Comparison of ENCODE assay signal across 8 mouse cellular contexts in genomic region chr3:19953865-19954264, GRCm38 (mm10). TPM values are rescaled to one million over a fixed set of nuclear protein-coding genes. Genes with fewer than 3 reads are reported as not detected.
DNase-seq lines count a peak whose midpoint lies in the region; ATAC-seq lines count a peak whose summit lies in the region.

No protein-coding gene starts in this region.

- no peaks in the 10 kb centered on the region for H3K27me3 ChIP-seq in hindbrain, embryonic 15.5 days
- no peaks in the 10 kb centered on the region for H3K27me3 ChIP-seq in midbrain, embryonic 14.5 days (ENCODE audit: control insufficient read depth, insufficient read depth, low read length)

- no peaks in the 10 kb centered on the region for H3K36me3 ChIP-seq in hindbrain, embryonic 15.5 days
- no peaks in the 10 kb centered on the region for H3K36me3 ChIP-seq in midbrain, embryonic 14.5 days (ENCODE audit: control insufficient read depth, insufficient read depth, low read length)

- DNase-seq in cerebellum, adult 9-11 months, result peak; percentile 4
- peak; percentile 6 to 21 for DNase-seq in cerebellum, postnatal 14 days
- DNase-seq in gastrocnemius, postnatal 14 days, result peak; percentile 52
- DNase-seq in liver, result peak; percentile 30
- peak; percentile 35 for DNase-seq in midbrain, embryonic 14.5 days

- intact Hi-C loops in gastrocnemius, postnatal 14 days (cut with DNase I; ENCODE audit: low total_unique reads), result no loop called here

- H3K4me3 ChIP-seq in hindbrain, embryonic 15.5 days, result no peak overlapping the region
- H3K4me3 ChIP-seq in midbrain, embryonic 14.5 days (replicated peaks; ENCODE audit: low read depth, low read length), result no peak overlapping the region

- ATAC-seq in cerebellum, adult (ENCODE audit: insufficient number of reproducible peaks, low FRiP score, low TSS enrichment), result no peak
- peak; percentile 88 for ATAC-seq in hindbrain, embryonic 15.5 days (ENCODE audit: low FRiP score, low read depth)
- no peak for ATAC-seq in midbrain, embryonic 14.5 days (ENCODE audit: low FRiP score, low TSS enrichment)
- no peak for ATAC-seq in monocyte, adult 5-6 weeks (replicated peaks; ENCODE audit: insufficient number of reproducible peaks, low FRiP score, low TSS enrichment, poor library complexity, severe bottlenecking)

- no peak overlapping the region for H3K27ac ChIP-seq in hindbrain, embryonic 15.5 days (replicated peaks)
- no peak overlapping the region for H3K27ac ChIP-seq in midbrain, embryonic 14.5 days (replicated peaks; ENCODE audit: low read depth, low read length)

- no peak overlapping the region for H3K4me2 ChIP-seq in hindbrain, embryonic 15.5 days
- H3K4me2 ChIP-seq in midbrain, embryonic 14.5 days (ENCODE audit: low read length), result no peak overlapping the region

- 5% methylated on average over 3 of the region's 3 CpGs for WGBS in hindbrain, embryonic 15.5 days
- WGBS in midbrain, embryonic 14.5 days, result 18% methylated on average over 3 of the region's 3 CpGs

- no peaks in the 10 kb centered on the region for H3K9me3 ChIP-seq in hindbrain, embryonic 15.5 days
- H3K9me3 ChIP-seq in midbrain, embryonic 14.5 days (ENCODE audit: control insufficient read depth, low read length), result no peaks in the 10 kb centered on the region

- H3K9ac ChIP-seq in hindbrain, embryonic 15.5 days, result no peak overlapping the region
- no peak overlapping the region for H3K9ac ChIP-seq in midbrain, embryonic 14.5 days (replicated peaks; ENCODE audit: low read length)

- peaks cover 4% of the 10 kb centered on the region; the same call in 1 of the 2 replicates for H3K4me1 ChIP-seq in hindbrain, embryonic 15.5 days (replicated peaks)
- H3K4me1 ChIP-seq in midbrain, embryonic 14.5 days (ENCODE audit: control insufficient read depth, insufficient read depth, low read length), result no peaks in the 10 kb centered on the region

RNA-seq across cellular contexts. Expression of gene Cp, which starts 3.0 kb away (rescaled TPM):
- 1 to 10 TPM; 7.0 to 8.1 TPM for total RNA-seq in gastrocnemius, postnatal 14 days (2021)
- polyA plus RNA-seq in hindbrain, embryonic 15.5 days (2015; fragmentation: Nextera tagmentation; extraction: Ambion mirVana), result 11.7 and 13.1 TPM in 2 replicates
- 3.0 and 12.9 TPM in 2 replicates for polyA plus RNA-seq in midbrain, embryonic 14.5 days (2014; fragmentation: Nextera tagmentation; extraction: Ambion mirVana)
- 4.2 to 5.5 TPM (median 5.0 TPM) in 3 replicates for total RNA-seq in monocyte, adult 5-6 weeks (2017)
